Mouse (Mus musculus) stomach, postnatal 0 days (tissue): ENCODE measurements around the gene 4930578G10Rik. TPM values are rescaled to one million over a fixed set of nuclear protein-coding genes. Genes with fewer than 3 reads are reported as not detected.

Source experiments
- ATAC-seq: fragments of 200-750 bp; cut with Nextera tagmentation; 2 replicates; pipeline ENCODE4 v1.8.0; 2017; ENCODE audit not compliant: low FRiP score, low TSS enrichment
- DNase-seq: peaks from one replicate; pipeline ENCODE4 v3.0.0-alpha.2; 2016; ENCODE audit warnings: low spot score
- H3K27ac ChIP-seq: fragments of 300-500 bp; sonication (generic); replicated peaks from 2 replicates; pipeline ENCODE4 v1.5.1; 2014; ENCODE audit warnings: mild to moderate bottlenecking, control low read depth
- H3K27me3 ChIP-seq: fragments of 300-500 bp; sonication (generic); 2 replicates; pipeline ENCODE4 v1.6.1; 2014; ENCODE audit warnings: low read length; ENCODE audit not compliant: control insufficient read depth, insufficient read depth
- H3K36me3 ChIP-seq: fragments of 300-500 bp; sonication (generic); 2 replicates; pipeline ENCODE4 v1.6.1; 2014; ENCODE audit warnings: low read length, mixed read lengths; ENCODE audit not compliant: control insufficient read depth, insufficient read depth
- H3K4me1 ChIP-seq: fragments of 300-500 bp; sonication (generic); replicated peaks from 2 replicates; pipeline ENCODE4 v1.6.1; 2014; ENCODE audit warnings: antibody characterized with exemption; ENCODE audit not compliant: control insufficient read depth, insufficient read depth
- H3K4me2 ChIP-seq: fragments of 300-500 bp; sonication (generic); replicated peaks from 2 replicates; pipeline ENCODE4 v1.6.1; 2014; ENCODE audit warnings: low read depth, mild to moderate bottlenecking, control low read depth, moderate library complexity
- H3K4me3 ChIP-seq: fragments of 300-500 bp; sonication (generic); 2 replicates; pipeline ENCODE4 v1.5.1; 2014; ENCODE audit warnings: low read depth, low read length, control low read depth
- H3K9ac ChIP-seq: fragments of 300-500 bp; sonication (generic); 2 replicates; pipeline ENCODE4 v1.6.1; 2014; ENCODE audit warnings: mild to moderate bottlenecking, low read length, control low read depth, mixed read lengths
- H3K9me3 ChIP-seq: fragments of 300-500 bp; sonication (generic); 2 replicates; pipeline ENCODE4 v1.6.1; 2016; ENCODE audit warnings: low read length; ENCODE audit not compliant: control insufficient read depth
- CTCF ChIP-seq: IDR thresholded peaks from 2 replicates; pipeline ENCODE4 v1.5.1; 2016; ENCODE audit warnings: antibody characterized with exemption, low read depth, mild to moderate bottlenecking, moderate library complexity
- EP300 ChIP-seq: optimal IDR thresholded peaks from 2 replicates; pipeline ENCODE3; 2016; ENCODE audit warnings: antibody characterized with exemption
- WGBS: fragments of 180-500 bp; shearing (Covaris S2); extraction: QIAGEN DNeasy Blood & Tissue Kit; methylation state at CpG from one replicate; pipeline ENCODE4 v1.1.7; 2014; 5-methylcytosine and 5-hydroxymethylcytosine counted together
- polyA plus RNA-seq: library from polyadenylated mRNA; unstranded; fragments of >200 nt; fragmentation: Nextera tagmentation; extraction: Ambion mirVana; gene quantifications from 2 replicates; pipeline ENCODE4 v1.2.1, GENCODE M21; 2015

The 4930578G10Rik gene
- polyA plus RNA-seq, 1 experiment from 2014 or later: not detected

- Histone ChIP-seq H3K27ac (no peak overlapping the region), H3K9me3 (no peaks in the 10 kb centered on the region), H3K4me2 (no peak overlapping the region), H3K27me3 (no peaks in the 10 kb centered on the region), H3K4me3 (no peak overlapping the region), H3K9ac (no peak overlapping the region), H3K4me1 (no peaks in the 10 kb centered on the region), H3K36me3 (no peaks in the 10 kb centered on the region)
- ATAC-seq (no peak), DNase-seq (no peak)
- 36% methylated on average over 3 of the region's 3 CpGs for whole genome bisulfite sequencing
- TF ChIP-seq CTCF (no peak), EP300 (no peak)
Observed at GRCm38 (mm10) chr4:42867390-42867789, 132.0 kb downstream of the 4930578G10Rik start.

- no peak overlapping the region for H3K4me2 ChIP-seq
- no peak for DNase-seq
- H3K9ac ChIP-seq: no peak overlapping the region
- no peaks in the 10 kb centered on the region for H3K9me3 ChIP-seq
- H3K27ac ChIP-seq: no peak overlapping the region
- no peaks in the 10 kb centered on the region for H3K36me3 ChIP-seq
- 88% methylated on average over 5 of the region's 5 CpGs for WGBS
- no peaks in the 10 kb centered on the region for H3K27me3 ChIP-seq
- H3K4me1 ChIP-seq: no peaks in the 10 kb centered on the region
- ATAC-seq: no peak
- H3K4me3 ChIP-seq: no peak overlapping the region
- TF ChIP-seq EP300 (no peak), CTCF (no peak)
Observed at GRCm38 (mm10) chr4:42868193-42868592, 132.8 kb downstream of the 4930578G10Rik start.

GRCm38 (mm10) chr4:42870748-42871147, 135.4 kb downstream of the 4930578G10Rik start:
- no peak for DNase-seq
- TF ChIP-seq EP300 (no peak), CTCF (peak; percentile 70)
- Histone ChIP-seq H3K36me3 (no peaks in the 10 kb centered on the region), H3K9me3 (no peaks in the 10 kb centered on the region), H3K9ac (no peak overlapping the region), H3K4me2 (no peak overlapping the region), H3K27ac (no peak overlapping the region), H3K4me1 (no peaks in the 10 kb centered on the region), H3K4me3 (no peak overlapping the region), H3K27me3 (no peaks in the 10 kb centered on the region)
- WGBS: 76% methylated on average over 5 of the region's 5 CpGs
- no peak for ATAC-seq

- no peak for ATAC-seq
- WGBS: 88% methylated on average over 7 of the region's 7 CpGs
Observed at GRCm38 (mm10) chr4:42872151-42872550, 136.8 kb downstream of the 4930578G10Rik start.

GRCm38 (mm10) chr4:42872746-42873435, 137.5 kb downstream of the 4930578G10Rik start:
- no peak overlapping the region for H3K9ac ChIP-seq
- H3K4me2 ChIP-seq: no peak overlapping the region
- H3K9me3 ChIP-seq: no peaks in the 10 kb centered on the region
- no peaks in the 10 kb centered on the region for H3K4me1 ChIP-seq
- TF ChIP-seq EP300: no peak
- no peak for TF ChIP-seq CTCF
- H3K27ac ChIP-seq: no peak overlapping the region
- 66% methylated on average over 16 of the region's 16 CpGs for WGBS
- H3K36me3 ChIP-seq: no peaks in the 10 kb centered on the region
- no peak overlapping the region for H3K4me3 ChIP-seq
- no peaks in the 10 kb centered on the region for H3K27me3 ChIP-seq
- DNase-seq (no peak), ATAC-seq (no peak)

More at GRCm38 (mm10) chr4:42872151-42872550, 136.8 kb downstream of the 4930578G10Rik start:
- Histone ChIP-seq H3K4me1 (no peaks in the 10 kb centered on the region), H3K4me2 (no peak overlapping the region), H3K27me3 (no peaks in the 10 kb centered on the region), H3K9ac (no peak overlapping the region), H3K4me3 (no peak overlapping the region), H3K9me3 (no peaks in the 10 kb centered on the region), H3K27ac (no peak overlapping the region), H3K36me3 (no peaks in the 10 kb centered on the region)
- no peak for TF ChIP-seq CTCF
- TF ChIP-seq EP300: no peak
- DNase-seq: no peak

- no peak within 1 kb of the TSS for H3K9ac ChIP-seq
- no peak within 1 kb of the TSS for H3K4me3 ChIP-seq
- ATAC-seq (no peak), DNase-seq (no peak)
- no peaks in the 10 kb centered on the region for H3K27me3 ChIP-seq
- no peak within 1 kb of the TSS for H3K27ac ChIP-seq
- no peaks in the 10 kb centered on the region for H3K4me1 ChIP-seq
- 77% methylated on average over 7 of the region's 7 CpGs for WGBS
- no peak for TF ChIP-seq CTCF
- no peak for TF ChIP-seq EP300
- H3K4me2 ChIP-seq: no peak within 1 kb of the TSS
- H3K9me3 ChIP-seq: no peaks in the 10 kb centered on the region
- H3K36me3 ChIP-seq: no peaks in the 10 kb centered on the region
Observed at GRCm38 (mm10) chr4:42874134-42874533, 138.8 kb downstream of the 4930578G10Rik start, which contains the start of gene Fam205c. Fam205c (minus strand) TSS chr4:42874234.
